Mouse (Mus musculus) ES-Bruce4 (cell line): ENCODE measurements around the gene Rps6ka1.

Experiments
- CTCF ChIP-seq: IDR thresholded peaks from one replicate; pipeline ENCODE4 v1.8.1; 2011; ENCODE audit warnings: low read depth, low read length
- EP300 ChIP-seq: IDR thresholded peaks from 2 replicates; pipeline ENCODE4 v1.6.1; 2011; ENCODE audit warnings: low read depth, low read length; ENCODE audit not compliant: insufficient read depth
- POLR2A ChIP-seq: IDR thresholded peaks from one replicate; pipeline ENCODE4 v1.8.1; 2011; ENCODE audit warnings: low read length; ENCODE audit not compliant: insufficient read depth

GRCm38 (mm10) chr4:133904326-133904725 lies 16.7 kb upstream of the Rps6ka1 start:
- TF ChIP-seq CTCF (no peak), POLR2A (no peak), EP300 (peak; percentile 41; the same call in 1 of the 2 replicates)
